Mouse (Mus musculus) intestine, embryonic 16.5 days (tissue): ENCODE measurements around the gene Htr1f. TPM values are rescaled to one million over a fixed set of nuclear protein-coding genes. Genes with fewer than 3 reads are reported as not detected.

Experiments
- ATAC-seq: fragments of 200-750 bp; cut with Nextera tagmentation; 2 replicates; pipeline ENCODE4 v1.8.0; 2017; ENCODE audit warnings: moderate TSS enrichment, moderate library complexity
- H3K27ac ChIP-seq: fragments of 300-500 bp; sonication (generic); 2 replicates; pipeline ENCODE4 v1.5.1; 2014; ENCODE audit warnings: mild to moderate bottlenecking, low read length
- H3K27me3 ChIP-seq: fragments of 300-500 bp; sonication (generic); replicated peaks from 2 replicates; pipeline ENCODE4 v1.6.1; 2014; ENCODE audit warnings: low read length, control low read depth, mixed read lengths; ENCODE audit not compliant: control insufficient read depth, insufficient read depth
- H3K36me3 ChIP-seq: fragments of 300-500 bp; sonication (generic); 2 replicates; pipeline ENCODE4 v1.6.1; 2014; ENCODE audit warnings: low read length, control low read depth; ENCODE audit not compliant: control insufficient read depth, insufficient read depth
- H3K4me1 ChIP-seq: fragments of 300-500 bp; sonication (generic); 2 replicates; pipeline ENCODE4 v1.6.1; 2014; ENCODE audit warnings: low read length, control low read depth, mixed read lengths; ENCODE audit not compliant: control insufficient read depth, insufficient read depth
- H3K4me2 ChIP-seq: fragments of 300-500 bp; sonication (generic); 2 replicates; pipeline ENCODE4 v1.6.1; 2014; ENCODE audit warnings: low read depth, low read length, control low read depth
- H3K4me3 ChIP-seq: fragments of 300-500 bp; sonication (generic); 2 replicates; pipeline ENCODE4 v1.5.1; 2014; ENCODE audit warnings: mild to moderate bottlenecking, low read length
- H3K9ac ChIP-seq: fragments of 300-500 bp; sonication (generic); 2 replicates; pipeline ENCODE4 v1.6.1; 2014; ENCODE audit warnings: low read depth, low read length
- H3K9me3 ChIP-seq: fragments of 300-500 bp; sonication (generic); 2 replicates; pipeline ENCODE4 v1.6.1; 2016; ENCODE audit warnings: low read length, control low read depth; ENCODE audit not compliant: control insufficient read depth
- WGBS: fragments of 180-500 bp; shearing (Covaris S2); extraction: QIAGEN DNeasy Blood & Tissue Kit; methylation state at CpG from one replicate; pipeline ENCODE4 v1.1.7; 2014; 5-methylcytosine and 5-hydroxymethylcytosine counted together
- polyA plus RNA-seq: library from polyadenylated mRNA; unstranded; fragments of >200 nt; fragmentation: Nextera tagmentation; extraction: Ambion mirVana; gene quantifications from 2 replicates; pipeline ENCODE4 v1.2.1, GENCODE M21; 2015

Gene Htr1f
- polyA plus RNA-seq, 1 experiment from 2014 or later, result not detected

DNA sequence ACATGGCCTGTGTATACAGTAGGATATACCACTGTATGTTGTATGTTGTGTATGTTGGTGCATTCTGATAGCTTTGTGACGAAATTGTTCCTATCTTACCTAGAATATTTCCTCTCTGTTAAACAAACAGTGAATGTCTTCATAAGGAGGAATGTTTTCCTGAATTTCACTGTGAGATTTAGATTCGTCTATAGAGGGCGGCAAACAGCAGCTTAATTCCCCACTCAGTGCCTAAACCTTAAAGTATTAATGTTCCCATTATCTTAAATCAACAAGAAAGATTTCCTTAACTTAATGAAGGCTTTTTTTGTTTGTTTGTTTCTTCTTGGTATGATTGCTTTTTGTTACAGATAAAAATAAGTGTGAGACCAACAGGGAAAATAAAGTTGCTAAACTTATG, 198.5 kb downstream of the Htr1f start:
- Histone ChIP-seq H3K27me3 (no peaks in the 10 kb centered on the region), H3K9me3 (no peaks in the 10 kb centered on the region), H3K4me1 (no peaks in the 10 kb centered on the region), H3K9ac (no peak overlapping the region), H3K36me3 (no peaks in the 10 kb centered on the region), H3K4me3 (no peak overlapping the region), H3K27ac (no peak overlapping the region), H3K4me2 (no peak overlapping the region)
- ATAC-seq, result no peak
- WGBS, result 18% methylated on average over 3 of the region's 3 CpGs

DNA sequence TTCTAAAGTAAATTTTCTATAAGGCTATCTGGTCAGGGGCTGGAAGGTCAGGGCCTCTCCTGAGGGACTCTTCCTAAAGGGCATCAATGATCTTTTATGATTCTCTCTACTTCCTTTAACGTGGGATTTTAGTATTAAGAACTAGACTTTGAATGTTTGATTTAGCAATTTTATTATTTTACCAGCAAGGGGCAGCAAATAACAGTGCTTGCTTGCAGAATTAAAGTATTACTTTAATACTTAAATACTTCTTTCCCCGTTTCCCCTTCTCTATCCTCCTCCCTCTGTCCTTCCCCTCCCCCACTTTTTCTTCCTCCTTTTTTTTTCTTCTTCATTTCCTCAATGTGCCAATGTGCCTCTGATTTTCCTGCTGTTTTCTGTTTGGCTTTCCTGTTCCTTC, 202.3 kb downstream of the Htr1f start:
- no peak overlapping the region for H3K4me2 ChIP-seq
- H3K9ac ChIP-seq, result no peak overlapping the region
- H3K27me3 ChIP-seq, result no peaks in the 10 kb centered on the region
- H3K36me3 ChIP-seq, result no peaks in the 10 kb centered on the region
- H3K4me3 ChIP-seq, result no peak overlapping the region
- WGBS, result 24% methylated on average over 2 of the region's 2 CpGs
- no peak for ATAC-seq
- no peak overlapping the region for H3K27ac ChIP-seq
- no peaks in the 10 kb centered on the region for H3K9me3 ChIP-seq
- H3K4me1 ChIP-seq, result no peaks in the 10 kb centered on the region

DNA sequence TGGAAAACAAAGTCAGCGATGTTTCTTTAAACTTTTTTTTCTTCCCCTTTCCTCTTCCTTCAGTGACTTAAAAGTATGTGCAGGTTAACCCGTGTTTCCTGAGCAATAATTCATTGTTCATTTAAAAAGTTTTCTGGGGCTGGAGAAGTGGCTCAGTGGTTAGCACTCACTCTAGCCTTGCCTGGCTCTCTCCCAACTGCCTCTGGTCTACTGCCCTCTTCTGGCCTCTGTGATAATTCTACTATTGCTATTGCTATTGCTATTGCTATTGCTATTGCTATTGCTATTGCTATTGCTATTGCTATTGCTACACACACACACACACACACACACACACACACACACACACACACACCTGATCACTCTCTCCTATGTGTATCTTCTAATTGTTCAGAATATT, 206.6 kb downstream of the Htr1f start:
- Histone ChIP-seq H3K4me3 (no peak overlapping the region), H3K9me3 (no peaks in the 10 kb centered on the region), H3K27ac (no peak overlapping the region), H3K4me2 (no peak overlapping the region), H3K36me3 (no peaks in the 10 kb centered on the region), H3K27me3 (no peaks in the 10 kb centered on the region), H3K9ac (no peak overlapping the region), H3K4me1 (no peaks in the 10 kb centered on the region)
- ATAC-seq, result no peak
- 56% methylated on average over 2 of the region's 2 CpGs for WGBS

DNA sequence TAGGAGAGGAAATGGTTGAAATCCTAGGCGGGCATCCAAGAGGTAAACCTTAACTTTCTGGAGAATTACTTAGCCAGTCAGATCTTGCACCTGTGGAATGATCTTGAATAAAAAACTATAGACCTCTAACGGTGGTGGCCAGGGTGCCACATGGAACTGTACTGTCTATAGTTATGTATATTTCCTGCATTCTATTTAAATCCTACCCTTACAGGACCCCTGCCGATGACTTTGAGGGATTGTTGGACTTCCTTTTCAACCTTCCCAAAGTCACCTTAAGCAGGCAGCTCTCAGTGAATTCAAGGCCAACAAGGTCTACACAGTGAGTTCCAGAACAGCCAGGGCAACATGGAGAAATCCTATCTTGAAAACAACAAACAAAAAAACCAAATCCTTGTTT, 216.2 kb downstream of the Htr1f start:
- no peak for ATAC-seq
- 92% methylated on average over 3 of the region's 3 CpGs for WGBS
- Histone ChIP-seq H3K4me2 (no peak overlapping the region), H3K27ac (no peak overlapping the region), H3K4me3 (no peak overlapping the region), H3K9ac (no peak overlapping the region), H3K27me3 (no peaks in the 10 kb centered on the region), H3K9me3 (peaks cover 5% of the 10 kb centered on the region; the same call in 1 of the 2 replicates), H3K4me1 (no peaks in the 10 kb centered on the region; the same call in 1 of the 2 replicates), H3K36me3 (no peaks in the 10 kb centered on the region)

DNA sequence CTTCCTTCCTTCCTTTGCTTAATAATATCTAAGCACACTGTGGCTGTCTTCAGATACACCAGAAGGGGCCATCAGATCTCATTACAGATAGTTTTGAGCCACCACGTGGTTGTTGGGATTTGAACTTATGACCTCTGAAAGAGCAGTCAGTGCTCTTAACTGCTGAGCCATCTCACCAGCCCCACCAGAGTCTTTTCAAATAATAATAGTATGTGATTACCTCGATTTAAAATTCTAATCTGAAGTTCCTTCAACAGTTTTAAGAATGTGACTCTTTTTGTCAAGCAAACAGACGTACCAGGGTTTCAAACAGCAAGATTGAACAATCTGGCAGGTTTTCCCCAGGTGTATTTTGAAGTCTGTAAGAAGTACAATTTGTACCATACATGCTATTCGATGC, 220.1 kb downstream of the Htr1f start:
- Histone ChIP-seq H3K4me2 (no peak overlapping the region), H3K27me3 (no peaks in the 10 kb centered on the region), H3K36me3 (no peaks in the 10 kb centered on the region), H3K4me1 (peaks cover 4% of the 10 kb centered on the region), H3K9ac (no peak overlapping the region), H3K4me3 (no peak overlapping the region), H3K9me3 (peaks cover 5% of the 10 kb centered on the region; the same call in 1 of the 2 replicates), H3K27ac (no peak overlapping the region)
- WGBS, result 50% methylated on average over 4 of the region's 4 CpGs
- ATAC-seq, result no peak

DNA sequence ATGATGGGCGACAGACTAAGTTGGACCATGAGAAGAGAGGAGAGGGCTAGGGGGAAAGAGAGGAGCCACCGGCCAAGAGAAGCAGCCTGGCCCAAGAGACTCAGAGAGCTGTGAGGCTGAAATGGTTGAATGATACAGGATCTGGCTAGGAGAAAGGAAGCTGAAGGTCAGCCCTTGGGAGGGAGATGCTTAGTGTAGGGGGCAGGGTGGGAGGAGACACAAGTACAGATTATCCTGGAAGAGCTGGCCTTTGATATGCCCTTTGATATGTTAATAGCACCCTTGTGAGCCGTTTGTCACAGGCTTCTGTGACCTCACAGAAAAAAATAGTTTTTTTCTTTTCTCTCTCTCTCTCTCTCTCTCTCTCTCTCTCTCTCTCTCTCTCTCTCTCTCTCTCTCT, 220.5 kb downstream of the Htr1f start:
- H3K4me2 ChIP-seq, result no peak overlapping the region
- 38% methylated on average over 3 of the region's 3 CpGs for WGBS
- ATAC-seq, result no peak

DNA sequence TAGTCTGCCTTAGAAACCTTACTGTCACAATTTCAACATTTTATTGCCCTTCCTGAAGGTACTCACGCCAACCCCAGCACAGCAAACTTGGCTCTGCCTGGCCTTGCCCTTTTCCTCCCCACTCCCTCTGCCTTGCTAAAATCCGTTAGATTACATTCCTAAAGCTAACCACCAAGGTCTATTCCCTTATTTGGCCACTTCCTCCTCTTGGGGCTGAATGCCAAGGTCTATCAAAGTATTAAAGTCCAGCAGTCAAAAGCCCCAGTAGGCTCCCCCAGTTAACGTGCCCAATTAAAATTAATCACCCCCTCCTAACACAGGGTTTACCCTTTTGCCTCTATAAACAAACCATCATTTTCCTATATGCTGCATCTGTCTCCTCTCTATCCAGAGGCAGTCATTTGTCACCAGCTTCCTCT, 221.2 kb downstream of the Htr1f start:
- 4% methylated on average over 3 of the region's 3 CpGs for WGBS
- Histone ChIP-seq H3K4me3 (no peak overlapping the region), H3K9ac (no peak overlapping the region), H3K27ac (no peak overlapping the region), H3K9me3 (peaks cover 5% of the 10 kb centered on the region; the same call in 1 of the 2 replicates), H3K27me3 (no peaks in the 10 kb centered on the region), H3K4me1 (peaks cover 4% of the 10 kb centered on the region), H3K4me2 (no peak overlapping the region), H3K36me3 (no peaks in the 10 kb centered on the region)
- peak; percentile 50 for ATAC-seq

More for the DNA sequence above, 220.5 kb downstream of the Htr1f start:
- Histone ChIP-seq H3K27me3 (no peaks in the 10 kb centered on the region), H3K4me3 (no peak overlapping the region), H3K4me1 (peaks cover 4% of the 10 kb centered on the region), H3K36me3 (no peaks in the 10 kb centered on the region), H3K9me3 (peaks cover 5% of the 10 kb centered on the region; the same call in 1 of the 2 replicates), H3K9ac (no peak overlapping the region), H3K27ac (no peak overlapping the region)

DNA sequence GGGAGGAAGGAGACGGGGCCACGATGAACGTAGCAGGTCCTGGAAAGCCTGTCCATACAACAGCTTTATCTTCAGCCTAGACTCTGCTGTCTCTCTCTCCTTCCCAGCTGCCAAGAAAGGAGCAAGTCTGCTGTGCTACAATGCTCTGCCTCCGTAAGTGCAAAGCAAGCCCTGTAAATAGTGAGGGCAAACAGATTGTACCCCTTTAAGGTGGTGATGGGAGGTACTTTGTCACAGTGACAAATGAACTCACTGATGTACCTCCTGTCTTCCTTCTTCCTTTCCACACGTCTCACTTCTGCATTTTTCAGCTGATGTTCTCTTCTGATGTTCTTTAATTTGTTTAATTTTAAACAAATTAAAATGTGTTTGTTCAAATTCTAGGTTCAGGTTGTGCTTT, 221.8 kb downstream of the Htr1f start:
- H3K4me2 ChIP-seq, result no peak overlapping the region
- no peaks in the 10 kb centered on the region for H3K36me3 ChIP-seq
- H3K9me3 ChIP-seq, result peaks cover 3% of the 10 kb centered on the region; the same call in 1 of the 2 replicates
- no peak overlapping the region for H3K9ac ChIP-seq
- H3K4me1 ChIP-seq, result peaks cover 4% of the 10 kb centered on the region
- H3K4me3 ChIP-seq, result no peak overlapping the region
- WGBS, result 50% methylated on average over 5 of the region's 5 CpGs
- no peaks in the 10 kb centered on the region for H3K27me3 ChIP-seq
- no peak overlapping the region for H3K27ac ChIP-seq
- no peak for ATAC-seq

DNA sequence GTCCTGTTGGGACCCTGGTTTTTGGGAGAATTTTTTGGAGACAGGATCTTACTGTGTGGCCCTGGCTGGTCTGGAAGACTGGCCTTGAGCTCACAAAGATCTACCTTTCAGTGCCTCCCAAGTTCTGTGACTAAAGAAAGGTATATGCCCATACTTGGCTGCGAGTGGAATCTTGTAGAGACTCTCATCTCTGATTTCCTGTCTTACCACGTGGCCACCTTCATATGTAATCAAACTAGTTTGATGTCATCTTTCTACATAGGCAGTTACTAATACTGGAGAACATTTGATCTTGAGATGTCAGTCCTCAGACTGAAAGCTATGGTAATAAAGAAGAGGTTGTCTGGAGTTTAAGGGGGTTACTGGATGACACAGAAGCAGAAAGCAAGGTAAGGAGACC, 224.2 kb downstream of the Htr1f start:
- no peak for ATAC-seq

DNA sequence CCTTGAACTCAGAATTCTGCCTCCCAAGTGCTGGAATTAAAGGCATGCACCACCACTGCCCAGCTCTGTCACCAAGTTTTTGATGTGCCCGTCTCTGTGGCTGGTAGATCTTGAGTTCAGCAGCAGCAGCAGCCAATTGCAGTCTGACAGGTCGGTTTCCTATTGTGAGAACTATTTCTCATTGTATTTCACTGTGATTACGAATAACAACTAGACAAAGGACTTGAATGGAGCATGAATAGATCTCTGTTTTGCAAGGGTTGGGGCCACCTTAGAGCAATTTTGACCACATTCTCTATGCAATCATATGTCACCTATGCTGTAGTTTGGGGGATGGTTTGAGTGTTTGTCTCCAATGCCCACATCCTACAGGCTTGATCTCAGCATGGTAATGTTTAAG, 224.7 kb downstream of the Htr1f start:
- Histone ChIP-seq H3K9me3 (no peaks in the 10 kb centered on the region), H3K27me3 (no peaks in the 10 kb centered on the region), H3K4me2 (no peak overlapping the region), H3K4me1 (peaks cover 4% of the 10 kb centered on the region), H3K36me3 (no peaks in the 10 kb centered on the region), H3K9ac (no peak overlapping the region), H3K4me3 (no peak overlapping the region), H3K27ac (no peak overlapping the region)
- ATAC-seq, result no peak
- WGBS, result 84% methylated on average over 3 of the region's 3 CpGs

More for the DNA sequence above, 224.2 kb downstream of the Htr1f start:
- Histone ChIP-seq H3K9ac (no peak overlapping the region), H3K4me2 (no peak overlapping the region), H3K36me3 (no peaks in the 10 kb centered on the region), H3K27me3 (no peaks in the 10 kb centered on the region), H3K4me1 (peaks cover 4% of the 10 kb centered on the region), H3K4me3 (no peak overlapping the region), H3K27ac (no peak overlapping the region), H3K9me3 (no peaks in the 10 kb centered on the region)
- 78% methylated on average over 2 of the region's 2 CpGs for WGBS
